Mouse (Mus musculus): ENCODE results near the gene Esrrg.

GRCm38 (mm10) chr1:187605391-187606270, 3.0 kb upstream of the Esrrg start:
- TF ChIP-seq CTCF (IDR thresholded peaks at IDR 0.05; ENCODE audit: low read depth, low read length) (no peak), POLR2A (IDR thresholded peaks at IDR 0.05; ENCODE audit: extremely low read depth, insufficient read depth, low read length) (no peak)

All from liver, adult 2 months (tissue).